Mouse (Mus musculus): Measurements from ENCODE around the gene Gm21987.

Gm21987 gene

GRCm38 (mm10) chr16:38406293-38406692 lies 59.5 kb downstream of the Gm21987 start:
- DNase-seq (ENCODE audit: low read depth, low spot score): no peak
- Histone ChIP-seq H3K27me3 (ENCODE audit: control insufficient read depth, insufficient read depth, low read length, poor library complexity, severe bottlenecking) (no peaks in the 10 kb centered on the region), H3K36me3 (ENCODE audit: control insufficient read depth, insufficient read depth, low read length, poor library complexity, severe bottlenecking) (no peaks in the 10 kb centered on the region)

GRCm38 (mm10) chr16:38406708-38407107 lies 59.9 kb downstream of the Gm21987 start:
- peak; percentile 73 for DNase-seq (ENCODE audit: low read depth, low spot score)
- no peaks in the 10 kb centered on the region for H3K36me3 ChIP-seq (ENCODE audit: control insufficient read depth, insufficient read depth, low read length, poor library complexity, severe bottlenecking)
- H3K27me3 ChIP-seq (ENCODE audit: control insufficient read depth, insufficient read depth, low read length, poor library complexity, severe bottlenecking): no peaks in the 10 kb centered on the region

GRCm38 (mm10) chr16:38407584-38407983 lies 60.7 kb downstream of the Gm21987 start:
- H3K27me3 ChIP-seq (ENCODE audit: control insufficient read depth, insufficient read depth, low read length, poor library complexity, severe bottlenecking): no peaks in the 10 kb centered on the region
- no peaks in the 10 kb centered on the region for H3K36me3 ChIP-seq (ENCODE audit: control insufficient read depth, insufficient read depth, low read length, poor library complexity, severe bottlenecking)
- DNase-seq (ENCODE audit: low read depth, low spot score): peak; percentile 62

- H3K36me3 ChIP-seq (ENCODE audit: control insufficient read depth, insufficient read depth, low read length, poor library complexity, severe bottlenecking): no peaks in the 10 kb centered on the region
- DNase-seq (ENCODE audit: low read depth, low spot score): peak; percentile 9
- H3K27me3 ChIP-seq (ENCODE audit: control insufficient read depth, insufficient read depth, low read length, poor library complexity, severe bottlenecking): no peaks in the 10 kb centered on the region
Observed at GRCm38 (mm10) chr16:38408416-38408815, 61.6 kb downstream of the Gm21987 start.
